Mouse (Mus musculus): ENCODE results near the gene Tex2. TPM values are rescaled to one million over a fixed set of nuclear protein-coding genes. Genes with fewer than 3 reads are reported as not detected.
"Not testable (repeated sequence)": the region's sequence is repeated elsewhere in the genome, so short reads cannot be mapped to it uniquely, and the experiment has no call there.

The Tex2 gene
- total RNA-seq, 2 experiments from 2014 or later = 40.1 to 42.1 TPM

DNA sequence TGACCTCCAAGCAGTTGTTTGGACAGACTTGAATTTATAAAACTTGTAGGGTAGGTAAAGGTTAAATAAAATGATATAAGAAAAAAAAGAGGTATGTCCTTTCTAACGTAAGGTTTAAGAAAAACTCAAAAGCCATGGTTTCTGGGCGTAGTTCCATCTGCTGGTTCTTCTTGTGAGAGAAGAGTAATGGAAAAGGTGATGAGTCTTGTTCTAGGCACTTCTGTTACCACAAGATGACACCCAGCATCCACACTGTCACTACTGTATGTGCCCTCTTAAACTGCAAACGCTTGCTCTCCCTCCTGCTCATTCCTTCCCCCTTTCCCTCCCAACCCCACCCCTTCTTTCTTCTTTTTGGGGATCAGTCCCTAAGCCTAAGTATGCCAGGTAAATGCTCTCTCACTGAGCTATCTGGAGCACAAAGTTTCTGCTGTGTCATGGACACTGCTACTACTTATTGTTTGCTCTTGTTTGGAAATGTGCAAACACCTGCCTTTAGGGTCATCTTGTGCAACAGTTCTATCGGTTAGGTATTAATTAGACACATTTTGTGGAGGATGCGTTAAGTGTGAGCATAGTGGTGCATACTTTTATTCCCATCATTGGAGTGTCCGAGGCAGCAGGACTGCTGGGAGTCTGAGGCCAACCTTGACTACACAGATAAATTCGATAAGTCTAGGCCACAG, 120.1 kb downstream of the Tex2 start:
- intact Hi-C loops (cut with DNase I) = no loop called here
- no peak for DNase-seq

DNA sequence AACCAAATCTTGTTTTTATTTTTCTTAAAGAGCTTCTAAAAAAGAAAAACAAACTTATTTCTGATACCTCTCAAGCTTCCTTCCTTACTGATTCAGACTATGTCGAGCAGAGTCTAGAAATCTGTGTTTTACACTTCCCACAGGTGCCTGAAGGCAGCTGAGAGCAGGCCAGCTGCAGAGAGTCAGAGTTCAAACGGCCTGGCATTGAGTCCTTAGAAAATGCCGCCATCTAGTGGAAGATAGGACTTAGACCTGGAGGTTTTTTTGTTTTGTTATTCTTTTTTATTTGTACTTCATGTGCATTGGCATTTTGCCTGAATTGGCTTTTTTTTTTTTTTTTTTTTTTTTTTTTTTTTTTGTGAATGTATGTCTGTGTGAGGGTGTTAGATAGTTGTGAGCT, 121.8 kb downstream of the Tex2 start:
- DNase-seq = peak; percentile 58 to 61
- intact Hi-C loops (cut with DNase I) = loop anchor here (1.0 kb wide), 1 partner anchor 73 kb away; no protein-coding TSS in a partner anchor

DNA sequence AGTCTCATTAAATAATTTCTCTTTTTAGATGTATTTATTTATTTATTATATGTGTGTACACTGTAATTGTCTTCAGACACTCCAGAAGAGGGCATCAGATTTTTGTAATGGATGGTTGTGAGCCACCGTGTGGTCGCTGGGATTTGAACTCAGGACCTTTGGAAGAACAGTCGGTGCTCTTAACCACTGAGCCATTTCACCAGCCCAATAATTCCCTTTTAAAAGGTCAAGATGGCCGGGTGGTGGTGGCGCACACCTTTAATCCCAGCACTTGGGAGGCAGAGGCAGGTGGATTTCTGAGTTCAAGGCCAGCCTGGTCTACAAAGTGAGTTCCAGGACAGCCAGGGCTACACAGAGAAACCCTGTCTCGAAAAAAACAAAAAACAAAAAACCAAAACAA, 122.6 kb downstream of the Tex2 start:
- intact Hi-C loops (cut with DNase I); DNase-seq: not testable (repeated sequence)

DNA sequence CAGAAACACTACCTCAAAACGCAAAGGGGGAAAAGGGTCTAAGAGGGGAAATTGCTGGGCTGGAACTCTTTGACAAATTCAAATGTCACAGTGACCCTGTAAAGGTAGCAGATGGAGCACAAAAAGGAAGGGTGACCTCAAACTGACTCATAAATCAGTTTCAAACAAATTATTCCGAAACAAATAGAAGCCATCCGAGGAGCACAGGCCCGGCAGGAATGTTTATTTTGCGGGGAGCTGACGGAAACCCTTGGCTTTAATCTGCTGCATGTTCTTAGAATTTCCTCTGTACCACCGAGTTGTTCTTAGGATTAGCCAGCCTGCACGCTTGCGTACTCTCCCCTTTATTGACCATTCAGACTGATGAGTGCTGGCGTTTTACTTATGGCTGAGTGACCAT, 123.2 kb downstream of the Tex2 start:
- intact Hi-C loops (cut with DNase I) = no loop called here
- no peak for DNase-seq

DNA sequence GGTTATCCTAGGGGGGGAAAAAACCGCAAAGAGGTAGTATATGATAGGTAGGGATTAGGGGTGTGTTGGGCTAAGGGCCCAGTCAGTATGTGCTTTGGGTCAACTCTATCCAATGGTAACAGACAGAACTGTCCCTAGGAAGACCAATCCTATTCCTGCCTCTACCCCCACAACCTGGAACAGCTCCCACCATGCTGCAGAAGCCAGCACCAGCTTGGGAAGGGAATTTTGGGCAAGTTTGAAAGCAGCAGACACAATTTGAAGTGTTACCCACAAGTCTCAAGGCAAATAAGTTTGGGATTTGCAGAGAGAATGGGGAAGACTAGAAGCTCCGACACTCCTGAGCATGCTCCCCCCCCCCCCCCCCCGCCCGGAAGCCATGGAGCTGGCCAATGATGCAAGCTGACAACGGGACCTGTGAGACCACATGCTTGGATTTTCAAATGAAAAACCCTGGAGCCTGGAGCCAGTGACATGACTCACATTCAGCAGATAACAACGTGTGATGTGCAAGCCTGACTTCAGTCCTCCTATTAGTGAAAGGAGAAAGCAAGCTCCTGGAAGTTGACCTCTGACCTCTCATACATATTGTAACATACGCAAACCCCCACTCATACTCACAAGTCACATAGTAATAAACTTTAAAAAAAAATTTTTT, 124.1 kb downstream of the Tex2 start:
- no peak for DNase-seq
- intact Hi-C loops (cut with DNase I) = no loop called here

DNA sequence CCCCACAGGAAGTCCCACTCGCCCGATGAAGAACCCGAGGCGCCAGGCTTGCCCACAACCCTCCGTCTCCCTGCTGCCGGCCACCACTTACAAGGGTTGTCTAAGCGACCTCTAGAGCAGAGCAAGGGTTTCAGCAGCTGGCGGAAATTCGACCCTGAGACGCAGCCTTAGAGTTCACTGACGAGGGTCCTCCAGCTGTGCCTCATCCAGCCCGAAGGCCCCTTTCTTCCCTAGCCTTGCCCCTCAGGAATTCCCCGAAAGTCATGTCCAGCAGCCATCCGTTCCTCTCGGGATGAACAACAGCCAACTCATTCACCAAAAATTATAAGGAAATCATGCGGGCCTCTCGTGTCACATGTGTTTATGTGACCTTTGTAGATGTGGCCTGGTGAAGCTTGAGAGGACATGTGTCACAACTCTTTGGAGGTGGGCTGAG, 125.1 kb downstream of the Tex2 start:
- DNase-seq = no peak
- intact Hi-C loops (cut with DNase I) = no loop called here

DNA sequence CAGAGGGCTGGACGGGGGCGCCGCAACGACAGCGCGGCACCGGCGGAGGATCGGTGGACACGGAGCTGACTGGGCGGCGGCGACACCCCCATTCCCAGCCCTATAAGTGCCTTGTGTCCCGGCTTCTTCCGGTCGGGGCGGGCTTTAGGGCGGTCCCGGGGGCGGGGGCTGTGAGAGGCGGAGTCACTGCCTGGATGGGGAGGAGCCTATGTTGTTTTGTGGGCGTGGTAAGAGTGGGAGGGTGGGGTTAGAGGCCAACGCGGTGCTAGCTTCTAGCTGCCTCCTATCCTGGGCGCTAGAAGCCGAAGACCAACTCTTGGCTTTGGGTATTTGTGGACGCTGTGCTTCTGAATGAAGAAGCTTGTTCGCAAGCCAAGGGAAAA, 125.5 kb downstream of the Tex2 start, which contains the start of gene Ern1:
Gene Ern1 (minus strand): TSS at position 120 of the 383 bp plus-strand sequence.
- intact Hi-C loops (cut with DNase I) = no loop called here
- DNase-seq = peak; percentile 97 to 99

DNA sequence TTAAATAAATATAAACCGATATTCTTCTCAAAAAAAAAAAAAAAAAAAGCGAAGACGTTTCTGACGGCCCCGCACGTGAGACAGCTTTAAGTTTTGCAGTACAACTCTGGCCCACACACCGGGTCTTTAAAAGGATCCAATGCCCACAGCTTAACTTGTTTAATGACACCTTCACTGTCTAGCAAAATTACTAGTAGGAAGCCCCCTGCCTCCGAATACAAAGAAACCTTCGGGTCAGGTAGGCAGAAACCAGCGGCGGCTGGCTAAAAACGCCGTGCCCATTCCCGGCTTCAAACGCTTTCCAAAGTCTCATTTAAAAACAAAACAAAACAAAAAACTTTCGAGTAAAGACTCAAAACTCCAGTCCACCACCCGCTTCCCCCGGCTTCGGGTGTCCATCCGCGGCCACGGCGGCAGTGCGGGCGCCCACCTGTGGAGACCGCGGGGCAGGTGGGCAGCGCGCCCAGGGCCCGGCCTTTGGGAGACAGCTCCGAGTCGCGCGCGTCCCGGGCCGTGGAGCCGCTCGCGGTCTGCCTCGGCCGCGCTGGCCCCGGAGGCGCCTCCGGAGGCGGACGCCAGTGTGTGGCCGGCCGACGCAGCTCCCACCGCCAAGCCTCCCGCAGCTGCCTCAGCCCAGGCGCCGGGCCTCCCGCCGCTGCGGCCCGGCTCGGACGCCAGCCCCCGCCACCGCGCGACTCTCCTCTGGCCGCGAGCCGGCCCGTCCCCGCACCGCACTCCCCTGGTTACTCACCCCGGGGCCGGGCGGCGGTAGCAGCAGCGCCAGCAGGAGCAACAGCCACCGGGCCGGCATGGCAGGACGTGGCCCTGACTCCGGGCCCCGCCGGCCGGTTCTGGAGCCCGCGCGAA, 126.1 kb downstream of the Tex2 start:
- peak in 1 of 2 experiments; percentile 69 for DNase-seq
- intact Hi-C loops (cut with DNase I) = no loop called here

DNA sequence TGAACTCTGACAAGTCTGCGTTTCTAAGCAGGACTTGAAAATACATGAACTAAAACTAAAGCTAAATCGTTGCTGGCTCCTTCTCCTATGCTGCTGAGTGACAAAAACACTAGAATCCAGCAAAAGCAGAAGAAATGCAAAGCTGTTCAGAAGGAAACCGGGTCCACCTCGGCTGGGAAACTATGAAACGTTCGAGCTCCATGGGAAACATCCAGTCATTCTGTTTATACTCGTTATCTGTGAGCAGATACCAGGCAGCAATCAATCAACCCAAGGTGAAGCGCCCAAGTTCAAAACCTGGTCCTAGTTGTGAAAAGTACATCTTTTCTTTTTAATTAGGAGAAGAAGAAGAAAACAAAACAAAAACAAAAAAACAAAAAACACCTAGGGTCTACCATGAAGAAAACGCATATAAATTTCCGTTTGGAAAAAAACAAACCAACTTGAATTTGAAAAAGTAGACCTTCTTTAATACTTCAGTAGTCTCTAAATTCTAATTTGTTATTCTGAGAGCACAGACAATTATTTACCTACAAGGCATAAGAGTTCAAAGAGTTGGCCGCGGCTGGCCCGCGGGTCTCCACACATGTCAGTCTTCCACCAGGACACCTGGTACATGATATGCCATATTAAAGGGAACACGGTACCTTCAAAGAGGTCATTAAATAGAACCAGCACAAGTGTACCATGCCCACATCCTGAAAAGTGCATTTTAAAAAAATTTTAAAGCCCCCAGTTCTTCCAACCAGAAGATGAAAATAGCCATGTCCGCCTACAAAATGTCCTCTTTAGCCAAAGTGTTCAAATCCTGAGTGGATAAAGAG, 127.0 kb downstream of the Tex2 start:
- no peak for DNase-seq
- intact Hi-C loops (cut with DNase I) = no loop called here

DNA sequence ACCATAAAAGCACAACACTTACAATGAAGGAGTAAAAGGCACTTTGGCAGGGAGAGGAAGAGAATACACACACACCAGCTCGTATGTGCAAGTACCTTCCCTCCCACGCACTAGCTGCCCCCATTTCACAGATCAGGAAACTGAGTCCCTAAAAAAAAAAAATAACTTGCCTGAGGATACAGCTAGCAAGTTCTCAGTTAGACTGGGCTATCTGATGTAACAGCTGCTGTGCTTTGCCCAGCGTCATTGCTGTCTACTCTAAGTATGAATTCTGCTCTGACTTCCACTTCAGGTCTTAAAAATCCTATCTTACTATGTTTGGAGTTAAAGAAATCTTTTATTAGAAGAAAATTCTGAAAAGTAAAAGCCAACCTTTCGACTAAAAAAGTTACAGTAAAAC, 127.6 kb downstream of the Tex2 start:
- no peak for DNase-seq
- intact Hi-C loops (cut with DNase I) = no loop called here

DNA sequence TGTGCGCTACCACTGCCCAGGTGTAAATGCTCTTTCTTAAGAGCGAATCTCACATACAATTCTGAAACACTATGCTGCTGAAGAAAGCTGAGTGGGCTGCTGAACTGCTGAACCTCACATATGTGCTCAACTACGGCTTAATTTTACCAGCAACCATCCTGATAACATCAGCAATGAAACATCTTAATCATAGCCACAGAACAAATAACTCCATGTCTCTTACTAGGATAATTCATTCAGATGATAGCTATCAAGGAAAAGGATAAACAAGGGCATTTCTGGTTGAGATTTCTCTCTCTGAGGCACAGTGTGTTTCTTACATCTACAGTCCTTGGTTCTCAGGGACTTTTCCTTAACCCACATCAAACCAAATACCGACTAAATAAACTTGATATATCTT, 128.3 kb downstream of the Tex2 start:
- no peak for DNase-seq
- intact Hi-C loops (cut with DNase I) = no loop called here

DNA sequence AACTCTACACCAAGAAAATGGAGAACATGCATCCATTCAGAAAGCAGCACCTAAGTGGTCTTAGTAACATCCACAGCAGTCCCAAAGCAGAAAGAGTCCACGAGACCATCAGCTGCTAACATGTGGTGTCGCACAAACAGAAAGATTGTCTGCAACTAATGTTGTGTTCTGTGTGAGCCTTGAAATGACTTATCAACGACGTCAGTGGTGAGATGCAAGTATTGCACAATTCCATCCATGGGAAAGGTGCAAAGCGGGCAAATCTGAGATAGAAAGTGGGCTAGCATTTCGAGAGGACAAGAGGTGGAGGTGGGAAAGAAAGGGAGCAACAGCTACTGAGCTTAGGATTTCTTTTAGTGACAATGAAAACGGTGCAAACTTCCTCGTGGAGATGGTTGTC, 130.4 kb downstream of the Tex2 start:
- intact Hi-C loops (cut with DNase I) = no loop called here
- DNase-seq = no peak

DNA sequence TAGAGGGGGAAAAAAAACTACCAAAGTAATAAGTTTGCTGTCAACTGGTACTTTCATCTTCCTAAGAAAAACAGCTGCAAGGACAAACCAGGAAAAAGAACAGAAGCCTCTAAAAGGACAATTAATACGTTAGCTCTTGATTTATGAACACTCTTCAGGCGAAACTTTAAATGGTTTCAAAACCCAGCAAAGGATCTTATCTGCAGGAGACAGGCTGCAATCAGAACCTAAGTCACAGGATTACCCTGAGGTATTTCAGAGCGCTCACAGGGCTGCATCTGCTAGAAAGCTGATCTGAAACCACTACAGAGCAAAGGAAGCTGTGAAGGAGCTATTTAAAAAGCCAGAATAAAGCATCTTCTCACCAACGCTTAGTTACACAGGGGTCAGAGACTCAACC, 131.6 kb downstream of the Tex2 start:
- no peak for DNase-seq
- intact Hi-C loops (cut with DNase I) = no loop called here

DNA sequence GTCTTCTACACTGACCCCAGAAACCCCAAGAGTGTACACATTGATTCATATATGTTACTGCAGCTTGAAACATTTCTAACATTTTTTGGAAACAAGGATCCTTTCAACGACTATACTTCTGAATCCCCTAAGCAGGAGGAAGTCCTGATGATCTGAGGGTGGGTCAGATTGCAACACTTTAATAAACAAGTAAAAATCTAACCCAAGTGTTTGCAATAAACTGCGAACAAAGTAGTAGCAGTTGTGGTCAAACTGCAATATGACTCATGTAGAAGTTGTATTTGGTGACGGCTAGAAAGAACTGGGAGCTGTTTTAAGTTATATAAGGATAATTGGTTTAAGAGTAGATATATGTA, 132.7 kb downstream of the Tex2 start:
- intact Hi-C loops (cut with DNase I) = no loop called here
- DNase-seq = no peak

DNA sequence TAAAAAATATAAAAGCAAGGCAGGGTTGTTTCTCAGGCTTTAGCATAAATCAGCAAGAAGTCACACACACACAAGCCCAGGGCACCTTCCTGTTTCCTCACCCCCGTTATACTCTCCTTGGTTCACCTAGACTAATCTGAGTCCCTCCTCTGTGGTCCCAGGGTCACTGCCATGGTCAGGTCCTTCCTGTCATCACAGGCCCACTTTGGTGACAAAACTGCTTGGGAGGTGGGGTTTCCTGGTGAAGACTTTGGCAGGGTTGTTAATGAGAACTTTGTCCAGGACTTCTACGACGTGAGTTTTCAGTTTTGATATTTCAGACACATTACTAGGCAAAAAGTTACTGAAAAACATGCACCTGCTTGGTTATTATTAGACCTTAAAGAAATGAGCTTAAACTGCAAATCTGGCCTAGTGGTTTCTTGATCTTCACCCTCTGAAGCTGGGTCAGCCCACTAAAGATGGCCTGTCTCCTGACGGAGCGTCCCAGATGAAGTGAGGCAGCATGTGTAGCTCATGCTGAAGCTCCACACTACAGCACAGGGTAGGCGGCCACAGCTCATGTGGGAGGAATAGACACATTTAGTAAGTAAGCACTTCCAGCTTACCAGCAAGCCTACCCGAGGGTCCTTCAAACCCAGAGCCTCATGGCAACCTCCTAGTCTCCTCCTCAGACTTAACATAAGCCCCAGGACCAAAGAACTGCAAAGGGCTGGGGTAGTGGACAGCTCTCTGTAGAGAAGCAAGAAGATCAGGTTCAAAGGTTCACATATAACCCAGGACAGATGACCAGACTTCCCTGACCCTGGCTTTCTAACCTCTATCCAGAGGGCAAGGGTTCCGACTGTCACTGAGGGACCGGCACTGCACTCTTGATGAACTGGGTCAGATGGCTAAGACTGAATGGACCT, 133.3 kb downstream of the Tex2 start:
- intact Hi-C loops (cut with DNase I) = no loop called here
- DNase-seq = no peak

DNA sequence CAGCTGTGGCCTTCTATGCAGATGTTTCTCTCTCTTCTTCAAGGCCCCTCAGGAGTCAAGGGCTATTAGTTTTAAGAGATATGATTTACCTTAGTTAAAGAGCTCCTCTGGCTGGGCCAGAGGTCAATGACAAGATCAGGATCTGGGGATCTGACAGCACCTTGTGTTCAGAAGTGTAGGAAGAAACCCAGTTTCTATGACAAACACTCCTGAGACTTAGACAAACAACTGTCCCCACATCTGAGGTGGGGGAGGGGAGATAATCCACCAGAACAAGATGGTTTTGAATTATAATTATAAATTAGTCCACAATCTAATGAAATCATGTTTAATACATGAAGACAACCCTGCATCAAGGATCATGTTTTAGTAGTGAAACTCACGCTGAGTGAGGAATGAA, 134.5 kb downstream of the Tex2 start:
- intact Hi-C loops (cut with DNase I) = no loop called here
- DNase-seq = no peak

DNA sequence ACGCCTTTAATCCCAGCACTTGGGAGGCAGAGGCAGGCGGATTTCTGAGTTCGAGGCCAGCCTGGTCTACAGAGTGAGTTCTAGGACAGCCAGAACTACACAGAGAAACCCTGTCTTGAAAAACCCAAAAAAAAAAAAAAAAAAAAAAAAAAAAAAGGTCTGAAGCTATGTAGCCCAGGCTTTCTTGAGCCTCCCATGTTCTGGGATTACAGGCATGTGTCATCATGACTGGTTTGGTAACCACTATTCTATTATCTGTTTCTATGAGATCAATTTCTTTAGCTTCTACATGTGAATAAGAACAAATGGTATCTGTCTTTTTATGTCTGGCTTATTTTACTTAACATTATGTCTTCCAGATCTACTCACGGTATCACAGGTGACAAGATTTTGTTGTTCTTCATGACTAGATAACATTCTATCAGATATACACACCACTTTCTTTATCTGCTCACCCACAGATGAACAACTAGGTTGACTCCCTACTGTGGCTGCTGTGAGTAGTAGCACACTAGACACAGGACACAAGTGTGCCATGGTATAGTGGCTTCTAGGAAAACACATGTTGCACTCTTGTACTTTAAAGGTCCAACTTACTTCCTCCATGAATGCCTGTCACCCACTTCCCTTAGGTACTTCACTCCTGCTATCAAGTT, 135.6 kb downstream of the Tex2 start:
- intact Hi-C loops (cut with DNase I) = no loop called here
- DNase-seq = no peak

DNA sequence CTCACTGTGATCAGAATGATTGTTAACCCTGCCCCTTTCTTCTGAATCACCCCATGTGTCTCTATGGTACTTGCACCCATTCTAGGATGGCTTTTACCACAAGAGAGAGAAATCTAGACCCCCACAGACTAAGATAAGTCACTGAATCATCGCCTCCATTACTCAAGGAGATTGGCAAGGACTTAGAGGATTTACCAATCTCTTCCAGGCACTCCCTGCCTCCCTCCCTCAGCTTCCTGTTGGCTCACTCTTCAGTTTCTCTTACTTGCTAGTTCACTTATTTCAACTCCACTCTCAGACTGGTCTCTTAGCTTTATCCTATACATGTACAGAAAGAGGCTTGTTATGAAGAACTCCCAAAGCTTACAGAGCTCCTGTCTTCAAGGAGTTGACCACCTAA, 137.9 kb downstream of the Tex2 start:
- DNase-seq = no peak

DNA sequence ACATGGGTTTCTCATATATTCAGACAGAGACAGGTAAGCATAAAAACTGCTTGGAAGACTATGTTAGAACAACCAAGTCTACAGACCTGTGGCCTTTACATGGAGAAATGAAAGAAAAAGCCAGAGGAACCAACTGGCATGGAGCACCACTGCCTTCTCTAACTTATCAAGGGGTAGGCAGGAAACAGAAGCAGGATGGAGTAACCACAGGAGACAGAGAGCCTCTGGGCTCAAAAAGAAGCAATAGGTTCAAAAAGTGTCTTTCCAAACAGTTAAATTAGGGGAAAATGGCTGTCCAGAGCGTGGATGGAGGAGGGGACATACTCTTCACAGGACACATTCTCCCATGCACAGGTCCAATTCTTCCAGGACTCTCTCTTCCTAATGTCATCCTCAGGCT, 141.6 kb downstream of the Tex2 start:
- intact Hi-C loops (cut with DNase I) = no loop called here
- DNase-seq = no peak

More for the DNA sequence above, 137.9 kb downstream of the Tex2 start:
- intact Hi-C loops (cut with DNase I) = no loop called here
